Mouse (Mus musculus) limb, embryonic 14.5 days (tissue): ENCODE results near the gene Bloc1s1. TPM values are rescaled to one million over a fixed set of nuclear protein-coding genes. Genes with fewer than 3 reads are reported as not detected.

ENCODE experiments used
- ATAC-seq: fragments of 200-750 bp; cut with Nextera tagmentation; 2 replicates; pipeline ENCODE4 v1.8.0; 2017; ENCODE audit warnings: low read depth, moderate number of reproducible peaks, moderate TSS enrichment; ENCODE audit not compliant: low FRiP score
- DNase-seq: peaks from one replicate; pipeline ENCODE4 v3.0.0-alpha.2; 2015; ENCODE audit warnings: low spot score
- H3K27ac ChIP-seq: fragments of 300-500 bp; sonication (generic); replicated peaks from 2 replicates; pipeline ENCODE4 v1.5.1; 2014; ENCODE audit warnings: low read depth, mild to moderate bottlenecking, low read length, moderate library complexity, mixed read lengths
- H3K27me3 ChIP-seq: fragments of 300-500 bp; sonication (generic); 2 replicates; pipeline ENCODE4 v1.6.1; 2014; ENCODE audit warnings: low read length, mixed read lengths; ENCODE audit not compliant: control insufficient read depth, insufficient read depth
- H3K36me3 ChIP-seq: fragments of 300-500 bp; sonication (generic); 2 replicates; pipeline ENCODE4 v1.6.1; 2014; ENCODE audit warnings: mild to moderate bottlenecking, low read length, moderate library complexity, mixed read lengths; ENCODE audit not compliant: control insufficient read depth, insufficient read depth
- H3K4me1 ChIP-seq: fragments of 300-500 bp; sonication (generic); 2 replicates; pipeline ENCODE4 v1.6.1; 2014; ENCODE audit warnings: antibody characterized with exemption, low read length, mixed read lengths; ENCODE audit not compliant: control insufficient read depth, insufficient read depth
- H3K4me2 ChIP-seq: fragments of 300-500 bp; sonication (generic); replicated peaks from 2 replicates; pipeline ENCODE4 v1.6.1; 2014; ENCODE audit warnings: low read depth, mild to moderate bottlenecking, low read length, moderate library complexity; ENCODE audit not compliant: severe bottlenecking
- H3K4me3 ChIP-seq: fragments of 300-500 bp; sonication (generic); replicated peaks from 2 replicates; pipeline ENCODE4 v1.5.1; 2014; ENCODE audit warnings: low read length
- H3K9ac ChIP-seq: fragments of 300-500 bp; sonication (generic); 2 replicates; pipeline ENCODE4 v1.6.1; 2014; ENCODE audit warnings: mild to moderate bottlenecking, low read depth, low read length, moderate library complexity; ENCODE audit not compliant: severe bottlenecking
- H3K9me3 ChIP-seq: fragments of 300-500 bp; sonication (generic); 2 replicates; pipeline ENCODE4 v1.6.1; 2016; ENCODE audit warnings: low read length; ENCODE audit not compliant: control insufficient read depth
- POLR2A ChIP-seq: fragments of 200-500 bp; IDR thresholded peaks from 2 replicates; pipeline ENCODE4 v1.8.0; 2012; ENCODE audit warnings: inconsistent platforms, mild to moderate bottlenecking, moderate library complexity, borderline replicate concordance; ENCODE audit not compliant: insufficient read depth, insufficient read length; ENCODE audit errors: extremely low read depth
- WGBS: fragments of 180-500 bp; shearing (Covaris S2); extraction: QIAGEN DNeasy Blood & Tissue Kit; methylation state at CpG from one replicate; pipeline ENCODE4 v1.1.7; 2014; 5-methylcytosine and 5-hydroxymethylcytosine counted together
- polyA plus RNA-seq, 2 experiments: library from polyadenylated mRNA; depleted of rRNA in 1 of 2; stranded (reverse) in 1 of 2; unstranded in 1 of 2; fragments of >200 nt; fragmentation: Nextera tagmentation in 1 of 2; extraction: Ambion mirVana in 1 of 2; gene quantifications; 2 replicates each; pipeline versions ENCODE4 v1.2.1 to v1.2.3; 2012 to 2014

Gene Bloc1s1
- polyA plus RNA-seq, 2 experiments, result 262 to 285 TPM

DNA sequence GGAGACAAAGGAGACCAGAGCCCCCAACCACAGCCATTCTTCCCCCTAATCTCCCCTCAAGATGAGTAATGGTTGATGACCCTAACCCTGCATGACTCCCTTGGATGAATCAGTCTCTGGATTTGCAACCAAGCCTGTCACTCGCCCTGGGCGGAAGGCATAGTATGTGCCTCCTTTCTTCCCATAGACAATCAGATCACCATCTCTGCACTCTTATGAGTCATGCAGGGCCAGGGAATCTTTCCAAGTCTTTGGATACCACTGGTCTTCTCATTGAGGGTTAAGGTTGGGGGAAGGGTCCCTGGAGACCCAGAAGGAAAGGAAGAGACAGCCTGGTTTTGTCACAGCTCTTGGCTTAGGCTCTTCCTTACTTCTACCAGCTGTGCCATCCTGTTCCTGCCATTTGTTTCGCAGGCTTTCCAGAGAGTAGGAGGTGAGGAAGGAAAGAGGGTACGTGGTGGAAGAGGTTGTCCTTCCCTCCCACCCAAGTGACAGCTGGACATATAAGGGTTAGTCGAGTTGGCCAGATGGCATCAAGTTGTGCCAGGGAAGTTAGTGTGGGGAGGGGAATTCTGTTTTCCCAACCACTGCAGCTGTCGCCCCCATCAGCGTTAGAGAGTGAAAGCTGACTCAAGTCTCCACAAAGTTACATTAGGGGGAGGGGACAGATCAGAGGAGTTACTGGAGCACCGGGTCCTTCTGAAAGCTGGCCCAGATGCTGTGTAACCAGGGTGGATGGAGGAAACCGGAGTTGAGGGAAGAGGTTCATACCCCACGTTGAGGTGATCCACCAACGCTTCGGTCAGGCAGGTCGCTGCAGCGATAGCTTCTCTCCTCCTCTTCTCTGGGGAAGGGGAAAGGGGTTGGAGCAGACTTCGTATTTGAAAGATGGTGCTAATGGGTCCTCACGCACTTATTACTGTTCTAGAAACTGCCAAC lies 1.7 kb downstream of the Bloc1s1 start:
- Histone ChIP-seq H3K4me3 (peak overlapping the region; percentile 71), H3K4me1 (peaks cover 22% of the 10 kb centered on the region), H3K9me3 (no peaks in the 10 kb centered on the region), H3K27me3 (no peaks in the 10 kb centered on the region), H3K27ac (no peak overlapping the region), H3K9ac (peak overlapping the region; percentile 64), H3K4me2 (peak overlapping the region; percentile 46), H3K36me3 (peaks cover 17% of the 10 kb centered on the region)
- no peak for ATAC-seq
- no peak for TF ChIP-seq POLR2A
- 70% methylated on average over 16 of the region's 16 CpGs for WGBS
- DNase-seq, result peak; percentile 18

GRCm38 (mm10) chr10:128921251-128921650 lies 2.6 kb downstream of the Bloc1s1 start:
- peaks cover 22% of the 10 kb centered on the region for H3K4me1 ChIP-seq
- TF ChIP-seq POLR2A, result no peak
- H3K9ac ChIP-seq, result no peak overlapping the region
- 77% methylated on average over 1 of the region's 1 CpGs for WGBS
- H3K27me3 ChIP-seq, result no peaks in the 10 kb centered on the region
- DNase-seq (no peak), ATAC-seq (no peak)
- no peaks in the 10 kb centered on the region for H3K9me3 ChIP-seq
- no peak overlapping the region for H3K4me2 ChIP-seq
- H3K27ac ChIP-seq, result no peak overlapping the region
- H3K36me3 ChIP-seq, result peaks cover 25% of the 10 kb centered on the region
- H3K4me3 ChIP-seq, result no peak overlapping the region

GRCm38 (mm10) chr10:128920736-128921161 lies 3.1 kb downstream of the Bloc1s1 start:
- WGBS, result 26% methylated on average over 3 of the region's 3 CpGs
- no peaks in the 10 kb centered on the region for H3K9me3 ChIP-seq
- 0 out of 2 replicates have a peak overlapping the region, but pooled peaks have one; percentile 13 for H3K27ac ChIP-seq
- peak; percentile 58 for DNase-seq
- no peak overlapping the region for H3K9ac ChIP-seq
- H3K27me3 ChIP-seq, result no peaks in the 10 kb centered on the region
- H3K4me1 ChIP-seq, result peaks cover 22% of the 10 kb centered on the region
- ATAC-seq, result no peak; the same call in 1 of the 2 replicates
- H3K4me3 ChIP-seq, result no peak overlapping the region
- TF ChIP-seq POLR2A, result no peak
- H3K4me2 ChIP-seq, result no peak overlapping the region
- peaks cover 29% of the 10 kb centered on the region for H3K36me3 ChIP-seq

DNA sequence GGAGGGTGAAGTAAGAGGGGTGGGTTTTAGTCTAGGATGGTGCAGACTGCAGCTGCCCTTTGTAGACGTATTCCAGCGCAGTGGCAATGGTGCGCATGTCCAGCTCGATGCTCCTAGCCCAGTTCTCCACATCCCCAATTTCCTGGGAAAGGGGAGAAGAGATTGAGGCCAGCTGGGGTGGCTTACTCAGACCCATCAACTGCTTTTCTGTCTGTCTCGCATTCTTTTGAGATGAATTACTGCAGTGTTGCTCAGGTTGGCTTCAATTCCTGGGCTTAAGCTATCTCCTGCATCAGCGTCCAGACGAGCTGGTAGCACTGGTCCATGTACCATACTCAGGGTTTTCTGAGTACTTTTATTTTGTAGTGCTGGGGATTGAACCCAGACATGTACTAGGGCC lies 3.9 kb downstream of the Bloc1s1 start:
- DNase-seq (no peak), ATAC-seq (no peak)
- 76% methylated on average over 7 of the region's 7 CpGs for WGBS
- H3K4me1 ChIP-seq, result peaks cover 22% of the 10 kb centered on the region
- no peak overlapping the region for H3K4me2 ChIP-seq
- no peaks in the 10 kb centered on the region for H3K27me3 ChIP-seq
- no peak overlapping the region for H3K9ac ChIP-seq
- no peak overlapping the region for H3K4me3 ChIP-seq
- H3K9me3 ChIP-seq, result no peaks in the 10 kb centered on the region
- H3K36me3 ChIP-seq, result peaks cover 35% of the 10 kb centered on the region
- no peak overlapping the region for H3K27ac ChIP-seq
- TF ChIP-seq POLR2A, result no peak

DNA sequence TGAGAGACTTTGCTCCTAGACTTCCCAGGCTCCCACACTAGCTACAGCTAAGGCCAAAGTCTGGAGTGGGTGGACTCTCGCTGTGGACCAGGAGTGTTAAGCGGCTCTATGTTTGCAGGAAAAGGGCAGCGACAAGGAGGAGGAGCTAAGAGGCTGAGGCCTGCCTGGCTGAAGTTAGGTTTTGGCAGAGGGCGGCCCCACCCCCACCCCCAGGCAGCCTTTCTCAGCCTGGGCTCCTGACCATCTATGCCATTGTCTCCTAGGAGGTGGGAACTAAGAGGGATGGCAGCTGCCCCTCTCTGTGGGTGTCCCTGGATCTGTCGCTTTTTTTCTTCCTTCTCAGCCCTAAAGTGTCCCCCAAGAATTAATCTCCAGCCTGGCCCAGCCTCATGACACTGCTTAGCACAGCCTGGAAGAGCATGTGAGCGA lies 4.6 kb downstream of the Bloc1s1 start:
- Histone ChIP-seq H3K9ac (0 out of 2 replicates have a peak overlapping the region, but pooled peaks have one; percentile 17), H3K4me2 (no peak overlapping the region), H3K36me3 (peaks cover 42% of the 10 kb centered on the region), H3K4me1 (peaks cover 21% of the 10 kb centered on the region), H3K9me3 (no peaks in the 10 kb centered on the region), H3K27ac (no peak overlapping the region), H3K4me3 (no peak overlapping the region), H3K27me3 (no peaks in the 10 kb centered on the region)
- TF ChIP-seq POLR2A, result no peak
- 39% methylated on average over 6 of the region's 6 CpGs for WGBS
- ATAC-seq (no peak), DNase-seq (no peak)
